Mouse (Mus musculus) C2C12 (cell line): Measurements from ENCODE around the gene Arhgap17. TPM values are rescaled to one million over a fixed set of nuclear protein-coding genes. Genes with fewer than 3 reads are reported as not detected.

Source experiments
- H3K27me3 ChIP-seq: one replicate; pipeline ENCODE4 v1.6.1; 2011; ENCODE audit not compliant: control insufficient read depth, insufficient read depth, insufficient read length
- H3K36me3 ChIP-seq: one replicate; pipeline ENCODE4 v1.6.1; 2011; ENCODE audit not compliant: control insufficient read depth, insufficient read depth
- H3K4me3 ChIP-seq: one replicate; pipeline ENCODE4 v1.5.1; 2011; ENCODE audit warnings: mild to moderate bottlenecking, control low read depth; ENCODE audit not compliant: poor library complexity, insufficient read depth, severe bottlenecking
- H3K79me2 ChIP-seq: one replicate; pipeline ENCODE4 v1.6.1; 2011; ENCODE audit not compliant: control insufficient read depth, insufficient read depth
- H3K79me3 ChIP-seq: one replicate; pipeline ENCODE4 v1.6.1; 2011; ENCODE audit warnings: low read depth, control low read depth
- H3ac ChIP-seq: one replicate; pipeline ENCODE3; 2011; ENCODE audit warnings: low read depth; ENCODE audit not compliant: control insufficient read depth, insufficient read length
- CEBPB ChIP-seq: IDR thresholded peaks from one replicate; pipeline ENCODE4 v1.6.1; 2011; ENCODE audit warnings: low read depth, mild to moderate bottlenecking, control low read depth, moderate library complexity
- CTCF ChIP-seq: IDR thresholded peaks from one replicate; pipeline ENCODE4 v1.5.1; 2011; ENCODE audit not compliant: control insufficient read depth, insufficient read depth, insufficient read length
- FOSL1 ChIP-seq: IDR thresholded peaks from one replicate; pipeline ENCODE4 v1.8.0; 2011; ENCODE audit warnings: mild to moderate bottlenecking, low read length; ENCODE audit not compliant: poor library complexity, insufficient read depth, severe bottlenecking
- MAX ChIP-seq: IDR thresholded peaks from one replicate; pipeline ENCODE4 v1.6.1; 2011; ENCODE audit warnings: mild to moderate bottlenecking, control low read depth
- MYOD1 ChIP-seq: IDR thresholded peaks from one replicate; pipeline ENCODE4 v1.6.1; 2011; ENCODE audit warnings: low read depth; ENCODE audit not compliant: control insufficient read depth, insufficient read length
- MYOG ChIP-seq: IDR thresholded peaks from one replicate; pipeline ENCODE4 v1.6.1; 2011; ENCODE audit not compliant: control insufficient read depth, insufficient read length; ENCODE audit errors: extremely low read depth
- USF1 ChIP-seq: IDR thresholded peaks from one replicate; pipeline ENCODE4 v1.6.1; 2011; ENCODE audit warnings: low read depth, mild to moderate bottlenecking, control low read depth, moderate library complexity
- polyA plus RNA-seq: library from polyadenylated mRNA; unstranded; fragments of >200 nt; fragmentation: generic; extraction: Trizol; gene quantifications from one replicate; pipeline ENCODE4 v1.2.1, GENCODE M21; 2012; ENCODE audit warnings: missing spikeins

The Arhgap17 gene
- polyA plus RNA-seq, 1 experiment, result 17.3 TPM

GRCm38 (mm10) chr7:123344079-123344780 is 25.5 kb downstream of the Arhgap17 start:
- no peak overlapping the region for H3ac ChIP-seq
- H3K36me3 ChIP-seq, result no peaks in the 10 kb centered on the region
- H3K4me3 ChIP-seq, result no peak overlapping the region
- H3K27me3 ChIP-seq, result no peaks in the 10 kb centered on the region
- H3K79me2 ChIP-seq, result peaks cover 88% of the 10 kb centered on the region
- TF ChIP-seq MYOG, result no peak
- TF ChIP-seq CEBPB, result no peak
- TF ChIP-seq MAX, result no peak
- TF ChIP-seq CTCF, result no peak
- TF ChIP-seq FOSL1, result no peak
- no peak for TF ChIP-seq USF1
- no peak for TF ChIP-seq MYOD1
- H3K79me3 ChIP-seq, result peaks cover 26% of the 10 kb centered on the region

GRCm38 (mm10) chr7:123341896-123342295 is 27.8 kb downstream of the Arhgap17 start:
- no peaks in the 10 kb centered on the region for H3K27me3 ChIP-seq
- H3K79me3 ChIP-seq, result peaks cover 27% of the 10 kb centered on the region
- TF ChIP-seq FOSL1 (no peak), MYOG (no peak), CEBPB (no peak), CTCF (no peak), MYOD1 (no peak), MAX (no peak), USF1 (no peak)
- no peak overlapping the region for H3K4me3 ChIP-seq
- no peaks in the 10 kb centered on the region for H3K36me3 ChIP-seq
- no peak overlapping the region for H3ac ChIP-seq
- peaks cover 92% of the 10 kb centered on the region for H3K79me2 ChIP-seq

- H3K36me3 ChIP-seq, result no peaks in the 10 kb centered on the region
- no peak overlapping the region for H3ac ChIP-seq
- TF ChIP-seq FOSL1, result no peak
- TF ChIP-seq USF1, result no peak
- TF ChIP-seq MYOG, result no peak
- no peak for TF ChIP-seq CTCF
- TF ChIP-seq CEBPB, result no peak
- no peak for TF ChIP-seq MAX
- no peak for TF ChIP-seq MYOD1
- H3K79me2 ChIP-seq, result peaks cover 60% of the 10 kb centered on the region
- H3K27me3 ChIP-seq, result no peaks in the 10 kb centered on the region
- H3K79me3 ChIP-seq, result peaks cover 22% of the 10 kb centered on the region
- H3K4me3 ChIP-seq, result no peak overlapping the region
Measured at GRCm38 (mm10) chr7:123338351-123338750, 31.4 kb downstream of the Arhgap17 start.

GRCm38 (mm10) chr7:123336322-123336721 is 33.4 kb downstream of the Arhgap17 start:
- Histone ChIP-seq H3K79me3 (peaks cover 17% of the 10 kb centered on the region), H3K79me2 (peaks cover 48% of the 10 kb centered on the region), H3K4me3 (no peak overlapping the region), H3ac (no peak overlapping the region), H3K36me3 (no peaks in the 10 kb centered on the region), H3K27me3 (no peaks in the 10 kb centered on the region)
- TF ChIP-seq MYOG, result no peak
- no peak for TF ChIP-seq MAX
- no peak for TF ChIP-seq MYOD1
- TF ChIP-seq CTCF, result no peak
- no peak for TF ChIP-seq CEBPB
- no peak for TF ChIP-seq USF1
- TF ChIP-seq FOSL1, result no peak

- Histone ChIP-seq H3K79me3 (no peaks in the 10 kb centered on the region), H3K4me3 (no peak overlapping the region), H3K27me3 (no peaks in the 10 kb centered on the region), H3ac (no peak overlapping the region), H3K79me2 (peaks cover 7% of the 10 kb centered on the region), H3K36me3 (peaks cover 16% of the 10 kb centered on the region)
- TF ChIP-seq CTCF (no peak), MYOD1 (no peak), CEBPB (no peak), MYOG (no peak), USF1 (no peak), MAX (no peak), FOSL1 (no peak)
Measured at GRCm38 (mm10) chr7:123330506-123330905, 39.2 kb downstream of the Arhgap17 start.

GRCm38 (mm10) chr7:123327909-123328308 is 41.8 kb downstream of the Arhgap17 start:
- Histone ChIP-seq H3K79me2 (no peaks in the 10 kb centered on the region), H3K36me3 (peaks cover 22% of the 10 kb centered on the region), H3ac (no peak overlapping the region), H3K79me3 (no peaks in the 10 kb centered on the region), H3K27me3 (no peaks in the 10 kb centered on the region), H3K4me3 (no peak overlapping the region)
- TF ChIP-seq CTCF (no peak), MYOD1 (no peak), FOSL1 (no peak), CEBPB (no peak), USF1 (no peak), MYOG (no peak), MAX (no peak)
